Mouse (Mus musculus): Measurements from ENCODE around the gene Cenpl. TPM values are rescaled to one million over a fixed set of nuclear protein-coding genes. Genes with fewer than 3 reads are reported as not detected.

The Cenpl gene
- 41.3 TPM for polyA plus RNA-seq (2014; fragmentation: Illumina TruSeq; extraction: RNeasy Lipid Tissue Mini Kit (QIAGEN cat#74804); ENCODE audit: low read depth, low replicate concordance)

DNA sequence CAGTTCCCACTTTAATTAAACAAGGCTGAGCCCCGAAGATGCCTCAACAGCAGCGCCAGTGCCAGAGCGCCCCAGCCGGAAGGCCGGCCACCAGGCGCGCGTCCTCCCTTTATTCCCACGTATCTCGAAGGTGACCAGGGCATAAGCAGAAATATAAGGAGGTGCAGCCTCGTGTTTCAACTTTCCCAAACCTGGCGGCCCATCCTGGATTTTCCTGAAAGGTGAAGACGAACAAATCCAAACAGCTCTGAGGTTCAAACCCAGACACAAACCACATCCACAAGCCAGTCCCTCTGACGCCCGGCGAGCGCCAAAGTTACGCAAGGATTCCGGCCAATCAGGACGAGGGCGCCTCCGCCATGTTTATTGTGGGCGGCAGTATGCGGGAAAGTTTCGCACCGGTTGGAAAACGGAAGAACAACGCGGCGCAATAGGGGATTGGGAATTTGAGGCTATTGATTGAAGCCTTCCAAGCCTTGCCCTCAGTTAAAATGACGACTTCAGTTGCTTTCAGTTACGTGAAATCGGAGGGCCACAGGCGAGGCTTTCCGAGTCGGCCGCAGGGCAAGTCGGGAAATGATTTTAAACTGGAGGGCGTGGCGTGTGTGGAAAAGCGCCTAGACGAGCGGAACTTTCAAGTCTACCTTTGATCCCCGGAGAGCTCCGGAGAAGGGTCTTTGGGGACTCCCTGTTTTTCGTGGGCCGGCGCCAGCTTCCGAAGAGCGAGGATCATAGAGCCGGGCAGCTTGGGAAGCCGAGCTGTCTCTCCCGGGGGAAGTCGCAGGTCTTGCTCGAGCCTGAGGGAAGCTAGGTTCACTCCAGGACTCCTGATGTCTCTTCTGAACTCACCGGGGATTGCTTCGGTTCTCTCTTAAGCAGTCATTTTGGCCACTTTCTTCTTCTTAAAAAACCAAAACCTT lies at the start of gene Cenpl, which contains the start of gene Dars2:
Gene Cenpl (plus strand): TSS at position 362 of the 920 bp plus-strand sequence.
Gene Dars2 (minus strand): TSS at position 307 of the 920 bp plus-strand sequence.

DNA sequence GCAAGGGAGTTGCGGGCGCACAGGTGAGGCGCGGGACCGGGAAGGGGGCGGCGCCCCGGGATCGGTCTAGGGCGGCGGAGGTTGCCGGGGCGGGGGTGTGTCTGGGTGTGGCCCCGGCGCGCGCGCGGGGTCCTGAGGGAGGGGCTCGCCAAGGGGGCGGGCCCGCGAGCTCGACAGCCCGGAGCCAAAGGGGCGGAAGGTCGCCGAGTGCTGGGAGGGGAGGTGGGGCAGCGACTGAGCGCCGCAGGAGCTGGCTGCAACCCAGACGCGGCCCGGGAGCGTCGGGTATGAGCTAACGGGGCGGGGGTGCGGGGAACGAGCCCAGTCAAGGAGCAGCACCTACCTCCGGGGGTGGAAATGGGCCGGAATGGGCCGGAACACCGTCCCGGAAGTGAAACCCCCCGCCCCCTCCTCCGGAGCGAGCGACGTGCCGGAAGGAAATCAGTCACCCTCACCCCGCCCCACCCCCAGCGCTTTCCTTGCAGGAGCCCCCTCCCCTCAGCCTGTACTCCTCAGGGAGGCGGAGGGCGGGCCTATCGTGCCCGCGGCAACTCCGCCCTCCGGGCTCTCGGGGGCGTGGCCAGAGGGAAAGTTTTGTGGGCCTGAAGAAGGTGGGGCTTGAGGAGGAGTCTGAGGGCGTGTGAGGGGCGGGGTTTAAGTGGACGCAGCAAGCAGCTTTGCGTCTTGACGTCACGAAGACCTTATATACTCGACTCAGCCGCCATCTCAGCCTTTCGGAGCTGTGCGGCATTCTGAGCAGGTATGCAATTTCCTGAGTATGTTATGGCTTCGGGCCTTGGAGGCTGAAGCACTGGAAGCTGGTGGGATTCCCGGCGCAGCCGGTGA lies 35.9 kb upstream of the Cenpl start, which contains the start of gene Zbtb37:
Gene Zbtb37 (minus strand): TSS at position 415 of the 846 bp plus-strand sequence.

DNA sequence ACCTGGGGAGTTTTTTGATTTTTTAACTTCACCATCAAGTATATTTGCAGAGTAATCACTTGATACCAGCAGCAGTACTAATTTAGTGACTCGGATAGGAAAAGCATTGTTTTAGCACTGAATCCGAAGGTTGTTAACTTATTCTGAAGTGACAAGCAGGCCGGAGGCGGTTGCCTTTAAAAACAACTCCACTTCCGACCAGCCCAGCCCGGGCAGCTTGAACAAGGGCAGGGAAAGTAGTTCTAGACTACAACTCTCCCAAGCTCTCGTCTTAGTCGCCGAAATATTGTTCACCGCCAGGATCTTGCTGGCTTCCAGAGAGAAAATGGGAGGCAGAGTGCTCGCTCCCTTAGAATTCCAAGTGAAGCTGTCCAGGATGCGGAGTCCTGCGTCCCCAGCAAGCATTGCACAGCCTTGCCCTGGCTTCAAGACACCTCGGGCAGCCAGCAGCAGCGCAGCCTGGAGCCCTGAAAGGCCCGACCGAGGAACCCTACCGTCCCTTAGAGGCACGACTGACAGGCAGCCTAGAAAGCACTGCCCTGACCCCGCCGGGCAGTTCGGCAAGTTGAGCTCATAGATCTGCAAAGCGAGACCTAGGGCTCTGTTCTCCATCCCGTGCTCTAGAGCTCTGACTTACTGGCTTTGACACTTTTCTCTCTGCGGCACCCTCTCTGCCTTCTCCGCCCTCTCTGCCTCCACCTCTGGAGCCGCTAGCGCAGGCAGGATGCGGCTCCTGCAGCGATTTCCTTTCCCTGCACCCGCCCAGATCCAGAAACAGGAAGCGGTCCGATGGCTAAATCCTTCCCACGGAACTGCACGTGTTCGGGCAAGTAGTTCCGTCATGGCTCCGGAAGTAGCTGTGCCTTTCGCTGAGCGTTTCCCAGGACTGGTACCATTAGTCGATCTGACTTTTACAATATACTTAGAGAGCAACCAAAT lies 60.5 kb downstream of the Cenpl start, which contains the start of gene Klhl20:
Gene Klhl20 (minus strand): TSS at position 786 of the 939 bp plus-strand sequence.

Other genes with a start within 250 kb of the Cenpl start
- gene Rc3h1, start 164.3 kb upstream of the Cenpl start, polyA plus RNA-seq (2014; fragmentation: Illumina TruSeq; extraction: RNeasy Lipid Tissue Mini Kit (QIAGEN cat#74804); ENCODE audit: low read depth, low replicate concordance) = 30.6 TPM
- gene Serpinc1, start 92.1 kb upstream of the Cenpl start, polyA plus RNA-seq (2014; fragmentation: Illumina TruSeq; extraction: RNeasy Lipid Tissue Mini Kit (QIAGEN cat#74804); ENCODE audit: low read depth, low replicate concordance) = 0.48 TPM
- gene Zbtb37, start 35.9 kb upstream of the Cenpl start, polyA plus RNA-seq (2014; fragmentation: Illumina TruSeq; extraction: RNeasy Lipid Tissue Mini Kit (QIAGEN cat#74804); ENCODE audit: low read depth, low replicate concordance) = 10.5 TPM
- 7.2 TPM for gene Dars2, start 55 bp upstream of the Cenpl start, polyA plus RNA-seq (2014; fragmentation: Illumina TruSeq; extraction: RNeasy Lipid Tissue Mini Kit (QIAGEN cat#74804); ENCODE audit: low read depth, low replicate concordance)
- 15.0 TPM for gene Klhl20, start 60.8 kb downstream of the Cenpl start, polyA plus RNA-seq (2014; fragmentation: Illumina TruSeq; extraction: RNeasy Lipid Tissue Mini Kit (QIAGEN cat#74804); ENCODE audit: low read depth, low replicate concordance)
- gene Ankrd45, start 72.0 kb downstream of the Cenpl start, polyA plus RNA-seq (2014; fragmentation: Illumina TruSeq; extraction: RNeasy Lipid Tissue Mini Kit (QIAGEN cat#74804); ENCODE audit: low read depth, low replicate concordance) = 64.1 TPM
- gene Tex50, start 88.6 kb downstream of the Cenpl start, polyA plus RNA-seq (2014; fragmentation: Illumina TruSeq; extraction: RNeasy Lipid Tissue Mini Kit (QIAGEN cat#74804); ENCODE audit: low read depth, low replicate concordance) = 285 TPM
- gene Prdx6, start 180.5 kb downstream of the Cenpl start, polyA plus RNA-seq (2014; fragmentation: Illumina TruSeq; extraction: RNeasy Lipid Tissue Mini Kit (QIAGEN cat#74804); ENCODE audit: low read depth, low replicate concordance) = 119 TPM